Mouse (Mus musculus): Measurements from ENCODE around the gene Pou2f2. TPM values are rescaled to one million over a fixed set of nuclear protein-coding genes. Genes with fewer than 3 reads are reported as not detected.

Gene Pou2f2
- polyA plus RNA-seq, 1 experiment, result 0.68 TPM

DNA sequence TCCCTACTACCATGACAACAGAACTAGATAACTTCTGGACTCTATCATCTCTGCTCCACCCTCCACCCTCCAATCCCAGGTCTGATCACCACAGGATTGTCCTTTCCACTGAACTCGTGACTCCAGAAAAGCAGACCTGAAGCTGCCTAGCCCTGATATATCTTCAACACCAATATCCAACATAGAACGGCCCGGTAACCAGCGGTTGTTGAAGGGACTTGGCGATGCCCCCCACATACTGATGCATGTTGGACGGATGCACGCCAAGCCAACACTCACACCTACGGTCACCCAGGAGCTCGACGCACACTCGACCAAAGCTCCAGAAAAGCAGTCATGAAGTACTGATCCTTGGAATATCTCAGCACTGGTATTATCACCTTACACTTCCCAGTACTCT is 48.3 kb downstream of the Pou2f2 start:
- H3K4me3 ChIP-seq (ENCODE audit: insufficient read depth, low read length), result no peak overlapping the region
- H3K27ac ChIP-seq (ENCODE audit: insufficient read depth, low read length), result no peak overlapping the region
- no peaks in the 10 kb centered on the region for H3K4me1 ChIP-seq (ENCODE audit: control insufficient read depth, insufficient read depth, low read length)
- TF ChIP-seq CTCF (IDR thresholded peaks at IDR 0.05; ENCODE audit: borderline replicate concordance, insufficient read depth, low read length) (no peak), POLR2A (IDR thresholded peaks at IDR 0.05; ENCODE audit: low read depth, low read length) (no peak)

DNA sequence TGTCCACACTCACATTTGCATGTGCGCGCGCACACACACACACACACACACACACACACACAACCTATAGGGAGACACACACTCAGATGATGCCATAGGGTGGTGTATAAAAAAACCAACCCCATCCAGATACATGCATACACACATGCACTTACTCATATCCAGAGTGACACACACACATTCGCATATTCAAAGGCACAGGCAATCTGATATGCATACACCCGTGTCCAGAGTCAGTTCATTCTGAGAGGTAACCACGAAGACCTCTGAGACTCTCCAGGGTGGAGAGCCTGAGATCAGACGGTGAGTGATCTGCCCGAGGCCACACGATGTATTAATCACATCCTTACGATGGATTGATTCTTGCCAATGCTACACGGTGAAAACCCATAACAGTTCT is 49.0 kb downstream of the Pou2f2 start:
- Histone ChIP-seq H3K27ac (ENCODE audit: insufficient read depth, low read length) (no peak overlapping the region), H3K4me3 (ENCODE audit: insufficient read depth, low read length) (no peak overlapping the region), H3K4me1 (ENCODE audit: control insufficient read depth, insufficient read depth, low read length) (no peaks in the 10 kb centered on the region)
- TF ChIP-seq CTCF (IDR thresholded peaks at IDR 0.05; ENCODE audit: borderline replicate concordance, insufficient read depth, low read length) (no peak), POLR2A (IDR thresholded peaks at IDR 0.05; ENCODE audit: low read depth, low read length) (no peak)

DNA sequence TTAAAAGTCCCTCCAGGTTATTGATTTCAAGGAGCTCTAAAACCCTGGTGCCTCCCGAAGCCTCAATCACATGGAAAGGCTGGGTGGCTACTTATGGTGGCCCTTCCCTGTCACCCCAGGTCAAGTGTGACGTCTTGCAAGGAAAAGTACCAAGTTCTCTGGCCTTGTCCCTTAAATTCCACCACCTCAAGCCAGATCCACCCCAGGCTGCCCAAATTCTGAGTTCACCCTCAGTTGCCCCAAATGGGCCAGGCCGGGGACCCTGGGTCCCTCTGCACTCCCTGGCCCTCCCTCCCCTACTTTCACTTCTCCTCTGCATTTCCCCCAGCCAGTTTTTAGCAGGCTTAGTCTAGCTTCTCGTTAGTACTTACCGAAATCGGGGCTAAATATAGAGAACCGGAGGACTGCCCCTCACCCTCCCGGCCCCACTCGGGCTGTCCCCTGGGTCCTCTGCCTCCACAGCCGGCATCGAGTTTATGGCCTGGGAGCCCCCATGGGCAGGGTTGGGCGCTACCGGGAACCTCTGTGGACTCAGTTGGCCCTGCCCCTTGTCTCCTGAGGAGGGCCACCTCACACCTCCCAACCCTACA is 50.0 kb downstream of the Pou2f2 start:
- no peak for TF ChIP-seq CTCF (IDR thresholded peaks at IDR 0.05; ENCODE audit: borderline replicate concordance, insufficient read depth, low read length)
- no peak for TF ChIP-seq POLR2A (IDR thresholded peaks at IDR 0.05; ENCODE audit: low read depth, low read length)
- H3K27ac ChIP-seq (ENCODE audit: insufficient read depth, low read length), result no peak overlapping the region

DNA sequence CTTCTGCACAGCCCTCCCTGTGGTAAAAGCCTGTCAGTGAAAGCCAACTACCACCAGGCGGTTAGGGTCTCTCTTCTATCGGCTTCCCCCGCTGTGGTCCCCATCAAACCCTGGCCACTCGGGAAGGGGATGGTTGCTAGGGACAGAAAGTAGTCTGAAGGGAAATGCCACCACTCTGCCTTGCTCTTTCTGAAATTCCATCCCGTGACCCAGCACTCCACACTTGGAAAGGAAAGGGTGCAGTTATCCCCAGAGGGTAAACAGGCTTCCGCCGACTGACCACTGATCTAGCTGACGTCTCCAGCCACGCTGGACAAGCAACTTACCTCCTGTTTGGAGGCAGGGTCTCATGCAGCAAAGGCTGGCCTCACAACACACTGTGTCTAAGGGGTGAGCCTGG is 51.6 kb downstream of the Pou2f2 start:
- TF ChIP-seq CTCF (IDR thresholded peaks at IDR 0.05; ENCODE audit: borderline replicate concordance, insufficient read depth, low read length) (no peak), POLR2A (IDR thresholded peaks at IDR 0.05; ENCODE audit: low read depth, low read length) (no peak)
- no peaks in the 10 kb centered on the region for H3K4me1 ChIP-seq (ENCODE audit: control insufficient read depth, insufficient read depth, low read length)
- H3K4me3 ChIP-seq (ENCODE audit: insufficient read depth, low read length), result no peak overlapping the region
- H3K27ac ChIP-seq (ENCODE audit: insufficient read depth, low read length), result no peak overlapping the region

More for the DNA sequence above, 50.0 kb downstream of the Pou2f2 start:
- Histone ChIP-seq H3K4me1 (ENCODE audit: control insufficient read depth, insufficient read depth, low read length) (no peaks in the 10 kb centered on the region), H3K4me3 (ENCODE audit: insufficient read depth, low read length) (no peak overlapping the region)

DNA sequence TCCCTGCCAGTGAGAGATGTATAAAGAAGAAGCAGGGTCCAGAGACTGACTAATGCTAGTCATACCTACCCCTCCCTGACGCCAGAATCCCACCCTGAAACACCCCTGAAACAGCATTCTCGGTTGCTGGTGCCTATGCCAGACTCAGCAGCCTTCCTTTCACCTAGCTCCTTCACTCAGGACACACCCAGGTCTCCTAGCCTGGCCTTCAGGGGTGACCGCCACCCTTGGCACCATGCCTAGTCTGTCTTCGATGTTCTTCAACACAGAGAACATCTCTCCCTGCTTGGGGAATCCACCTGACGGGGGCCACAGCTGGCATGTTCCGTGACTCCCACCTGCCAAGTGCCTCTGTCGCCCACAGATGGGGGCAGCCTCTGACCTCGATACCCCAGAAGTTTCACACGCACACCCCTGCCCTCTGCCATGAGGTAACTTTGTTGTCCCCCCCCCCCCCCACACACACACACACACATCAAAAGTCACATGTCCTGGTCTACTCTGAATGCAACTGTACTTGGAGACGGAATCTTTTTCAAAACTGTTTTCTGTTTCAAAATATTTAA is 53.7 kb downstream of the Pou2f2 start:
- Histone ChIP-seq H3K4me1 (ENCODE audit: control insufficient read depth, insufficient read depth, low read length) (no peaks in the 10 kb centered on the region), H3K27ac (ENCODE audit: insufficient read depth, low read length) (no peak overlapping the region), H3K4me3 (ENCODE audit: insufficient read depth, low read length) (no peak overlapping the region)
- TF ChIP-seq POLR2A (IDR thresholded peaks at IDR 0.05; ENCODE audit: low read depth, low read length) (no peak), CTCF (IDR thresholded peaks at IDR 0.05; ENCODE audit: borderline replicate concordance, insufficient read depth, low read length) (no peak)

DNA sequence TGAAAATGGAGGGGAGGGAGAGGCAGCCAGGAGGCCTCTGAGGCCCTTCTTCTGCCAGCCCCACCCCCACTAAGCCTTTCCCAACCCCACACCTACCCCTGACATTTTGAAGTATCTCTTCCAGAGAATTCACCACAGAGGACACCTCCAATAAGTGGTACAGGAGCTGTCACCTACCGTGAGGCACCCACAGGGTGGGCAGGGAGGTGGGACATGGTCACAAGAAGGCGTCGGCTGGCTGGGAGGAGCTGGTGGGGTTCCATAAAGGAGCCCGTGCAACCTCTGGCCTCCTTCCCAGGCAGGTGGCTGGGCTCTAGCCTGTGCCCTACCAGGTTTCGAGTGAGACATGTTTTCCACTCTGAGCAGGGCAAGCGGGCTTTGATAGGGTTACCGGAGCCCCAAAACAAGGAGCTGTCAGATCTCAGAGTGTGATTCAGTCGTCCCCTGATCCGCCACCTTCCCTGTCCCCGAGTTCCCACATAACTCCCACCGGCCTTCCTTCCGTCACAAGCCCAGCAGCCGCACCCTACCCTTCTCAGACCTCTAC is 58.2 kb downstream of the Pou2f2 start:
- Histone ChIP-seq H3K4me1 (ENCODE audit: control insufficient read depth, insufficient read depth, low read length) (no peaks in the 10 kb centered on the region), H3K4me3 (ENCODE audit: insufficient read depth, low read length) (no peak overlapping the region), H3K27ac (ENCODE audit: insufficient read depth, low read length) (no peak overlapping the region)
- no peak for TF ChIP-seq CTCF (IDR thresholded peaks at IDR 0.05; ENCODE audit: borderline replicate concordance, insufficient read depth, low read length)
- TF ChIP-seq POLR2A (IDR thresholded peaks at IDR 0.05; ENCODE audit: low read depth, low read length), result no peak

DNA sequence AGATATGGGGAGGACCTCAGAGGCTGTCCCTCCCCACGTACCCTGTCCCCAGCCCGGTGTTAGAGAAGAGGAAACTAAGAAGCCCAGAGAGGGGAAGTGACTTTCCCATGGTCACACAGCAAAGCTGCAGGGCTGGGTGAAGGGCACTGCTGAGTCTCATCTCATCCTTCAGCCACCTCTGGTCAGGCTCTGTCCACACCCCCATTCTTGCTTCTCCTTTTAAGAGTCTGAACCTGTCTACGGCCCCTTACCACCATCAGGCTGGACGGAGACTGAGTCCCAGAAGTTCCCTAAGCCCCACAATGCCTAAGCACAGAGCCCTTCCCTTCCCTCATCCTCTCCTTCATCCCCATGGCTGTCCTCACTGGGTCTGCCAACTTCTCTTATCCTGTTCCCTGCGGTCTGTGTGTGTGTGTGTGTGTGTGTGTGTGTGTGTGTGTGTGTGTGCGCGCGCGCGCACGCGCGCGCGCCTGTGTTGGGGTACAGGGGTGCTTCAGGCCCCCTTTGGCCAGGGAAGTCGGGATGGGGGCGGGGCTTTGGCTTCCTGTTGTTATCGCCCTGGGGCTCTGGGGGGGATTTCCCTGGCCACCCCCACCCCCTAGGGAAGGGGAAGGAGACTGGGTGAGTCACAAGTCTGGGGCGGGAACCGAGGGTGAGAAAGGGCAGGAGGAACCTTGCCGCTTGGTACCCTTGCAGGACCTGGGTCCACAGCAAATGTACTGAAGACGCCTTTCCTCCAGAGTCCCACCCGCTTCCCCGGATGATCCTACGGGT is 59.3 kb downstream of the Pou2f2 start:
- no peak for TF ChIP-seq CTCF (IDR thresholded peaks at IDR 0.05; ENCODE audit: borderline replicate concordance, insufficient read depth, low read length)
- TF ChIP-seq POLR2A (IDR thresholded peaks at IDR 0.05; ENCODE audit: low read depth, low read length), result no peak
- Histone ChIP-seq H3K4me3 (ENCODE audit: insufficient read depth, low read length) (no peak overlapping the region), H3K4me1 (ENCODE audit: control insufficient read depth, insufficient read depth, low read length) (no peaks in the 10 kb centered on the region), H3K27ac (ENCODE audit: insufficient read depth, low read length) (no peak overlapping the region)

- no peak overlapping the region for H3K27ac ChIP-seq (ENCODE audit: insufficient read depth, low read length)
Observed at GRCm38 (mm10) chr7:25112956-25113603, 66.4 kb downstream of the Pou2f2 start.

DNA sequence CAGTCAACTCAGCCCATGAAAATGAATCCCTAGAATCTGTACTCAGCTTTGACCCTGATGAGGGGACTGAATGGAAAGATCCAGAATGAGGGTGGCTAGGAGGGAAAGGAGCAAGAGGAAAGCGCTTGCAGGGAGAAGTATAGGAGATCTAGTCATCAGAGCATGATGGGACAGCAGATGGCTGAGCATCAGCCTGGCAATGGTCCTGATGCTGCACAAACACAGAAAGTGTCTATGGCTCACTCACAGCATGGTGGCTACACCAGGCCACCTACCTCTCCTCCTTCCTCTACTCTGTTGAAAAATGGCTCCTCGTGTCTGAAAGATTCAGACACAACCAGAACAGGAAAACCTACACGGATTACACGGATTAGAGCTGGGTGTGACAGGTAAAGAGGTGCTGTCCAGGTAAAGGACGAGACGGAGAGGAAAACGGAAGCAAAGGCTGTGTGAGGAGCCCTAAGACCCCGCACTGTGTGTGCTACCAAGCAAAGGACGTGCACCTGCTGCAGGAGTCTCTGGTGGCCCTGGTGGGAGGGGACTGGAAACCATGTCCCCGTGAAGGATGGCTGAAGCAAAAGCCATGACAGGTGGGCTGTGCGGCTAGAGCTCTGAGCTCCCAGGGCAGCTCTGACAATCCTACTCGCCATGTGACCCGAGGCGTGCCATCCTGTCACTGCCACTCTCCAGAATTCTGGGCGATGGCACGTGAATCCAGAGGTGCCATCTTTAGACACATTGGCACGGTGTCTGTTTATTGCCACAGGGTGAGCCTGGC is 67.2 kb downstream of the Pou2f2 start:
- no peak overlapping the region for H3K27ac ChIP-seq (ENCODE audit: insufficient read depth, low read length)
- H3K4me1 ChIP-seq (ENCODE audit: control insufficient read depth, insufficient read depth, low read length), result no peaks in the 10 kb centered on the region
- H3K4me3 ChIP-seq (ENCODE audit: insufficient read depth, low read length), result no peak overlapping the region
- TF ChIP-seq POLR2A (IDR thresholded peaks at IDR 0.05; ENCODE audit: low read depth, low read length), result no peak
- no peak for TF ChIP-seq CTCF (IDR thresholded peaks at IDR 0.05; ENCODE audit: borderline replicate concordance, insufficient read depth, low read length)

More at GRCm38 (mm10) chr7:25112956-25113603, 66.4 kb downstream of the Pou2f2 start:
- Histone ChIP-seq H3K4me3 (ENCODE audit: insufficient read depth, low read length) (no peak overlapping the region), H3K4me1 (ENCODE audit: control insufficient read depth, insufficient read depth, low read length) (no peaks in the 10 kb centered on the region)
- no peak for TF ChIP-seq CTCF (IDR thresholded peaks at IDR 0.05; ENCODE audit: borderline replicate concordance, insufficient read depth, low read length)
- no peak for TF ChIP-seq POLR2A (IDR thresholded peaks at IDR 0.05; ENCODE audit: low read depth, low read length)
